Mouse (Mus musculus) heart, postnatal 36 days (tissue): ENCODE data around the gene Pycr2. TPM values are rescaled to one million over a fixed set of nuclear protein-coding genes. Genes with fewer than 3 reads are reported as not detected.
"Not testable (repeated sequence)": the region's sequence is repeated elsewhere in the genome, so short reads cannot be mapped to it uniquely, and the experiment has no call there.

Experiments used
- DNase-seq, 2 experiments: peaks; one replicate each; pipeline ENCODE4 v3.0.0; 2021 to 2022
- intact Hi-C: fragments of 180-260 bp; cut with DNase I; formaldehyde crosslinking; loops from one replicate; pipeline ENCODE4 v1.15.1; 2025
- total RNA-seq, 2 experiments: library from RNA; stranded (reverse); gene quantifications; 2 replicates each; pipeline ENCODE4 v1.2.3; 2021

Gene Pycr2
- total RNA-seq, 2 experiments from 2014 or later, result 12.5 to 15.6 TPM

DNA sequence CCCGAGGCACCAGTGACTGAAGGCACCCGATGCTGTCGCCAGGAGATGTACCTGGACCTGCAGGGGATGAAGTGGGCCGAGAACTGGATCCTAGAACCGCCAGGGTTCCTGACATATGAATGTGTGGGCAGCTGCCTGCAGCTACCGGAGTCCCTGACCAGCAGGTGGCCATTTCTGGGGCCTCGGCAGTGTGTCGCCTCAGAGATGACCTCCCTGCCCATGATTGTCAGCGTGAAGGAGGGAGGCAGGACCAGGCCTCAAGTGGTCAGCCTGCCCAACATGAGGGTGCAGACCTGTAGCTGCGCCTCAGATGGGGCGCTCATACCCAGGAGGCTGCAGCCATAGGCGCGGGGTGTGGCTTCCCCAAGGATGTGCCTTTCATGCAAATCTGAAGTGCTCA, 33.5 kb downstream of the Pycr2 start:
- DNase-seq, intact Hi-C loops: not testable (repeated sequence)

DNA sequence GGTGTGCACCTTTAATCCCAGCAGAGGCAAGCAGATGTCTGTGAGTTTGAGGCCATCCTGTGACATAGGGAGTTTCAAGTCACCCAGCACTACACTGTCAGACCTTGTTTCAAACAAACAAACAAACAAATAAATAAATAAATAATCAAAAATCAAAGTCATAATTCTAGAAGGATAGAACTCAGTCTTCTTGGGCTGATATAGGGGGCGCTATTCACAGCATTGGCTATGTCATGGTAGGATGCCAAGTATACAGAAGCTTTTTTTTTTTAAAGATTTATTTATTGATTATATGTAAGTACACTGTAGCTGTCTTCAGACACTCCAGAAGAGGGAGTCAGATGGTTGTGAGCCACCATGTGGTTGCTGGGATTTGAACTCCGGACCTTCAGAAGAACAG, 34.7 kb downstream of the Pycr2 start:
- intact Hi-C loops, DNase-seq: not testable (repeated sequence)

DNA sequence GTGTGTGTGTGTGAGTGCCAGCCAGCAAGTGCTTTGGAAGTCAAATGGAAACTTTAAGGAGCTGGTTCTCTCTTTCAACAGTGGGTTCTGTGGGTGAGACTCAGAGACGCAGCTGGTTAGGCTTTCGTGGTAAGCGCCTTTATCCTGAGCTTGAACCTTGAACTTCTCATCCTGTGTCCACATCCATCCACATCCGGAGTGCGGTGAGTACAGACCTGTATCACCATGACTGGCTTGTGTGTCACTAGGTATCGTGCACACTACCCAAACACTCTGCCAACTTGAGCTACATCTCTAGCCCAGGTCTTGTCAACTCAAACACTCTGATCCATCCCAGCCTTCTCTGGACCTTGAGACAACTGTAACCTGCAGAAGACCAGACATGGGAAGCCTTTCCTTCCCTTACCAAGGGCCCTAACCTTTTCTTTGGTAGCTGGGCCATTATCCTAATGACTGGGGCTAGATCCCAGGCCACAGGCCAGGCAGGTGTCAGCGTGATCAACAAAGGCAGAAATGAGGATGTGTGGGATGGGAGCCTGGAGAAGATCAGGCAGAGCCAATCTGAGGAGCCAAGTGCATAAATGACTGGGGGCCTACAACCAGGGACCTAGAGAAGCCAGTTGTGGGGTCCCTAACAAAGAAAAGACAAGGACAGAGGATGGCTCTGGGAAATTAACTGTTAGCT, 36.8 kb downstream of the Pycr2 start:
- intact Hi-C loops, result no loop called here
- no peak for DNase-seq

DNA sequence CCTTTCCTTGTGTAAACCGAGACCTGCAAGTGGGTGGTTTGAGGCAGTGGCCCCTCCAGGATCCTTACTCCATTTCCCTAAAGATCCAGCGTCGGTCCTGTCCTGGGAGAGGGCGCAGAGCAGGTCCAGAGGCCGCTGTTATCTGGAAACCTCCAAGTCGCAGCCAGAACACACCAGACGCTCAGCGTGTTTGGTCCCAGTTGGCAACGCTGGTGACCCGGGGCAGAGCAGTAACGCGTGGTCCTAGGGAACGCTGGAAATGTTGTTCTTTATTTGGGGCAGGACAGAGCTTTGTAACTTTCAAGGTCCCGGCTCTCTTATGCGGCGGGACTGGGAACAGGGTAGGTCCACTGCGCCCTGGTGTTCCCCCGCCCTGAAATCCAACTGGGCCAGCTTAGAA, 37.6 kb downstream of the Pycr2 start:
- intact Hi-C loops, result loop anchor here (2.0 kb wide), 1 partner anchor 33 kb away; no protein-coding TSS in a partner anchor
- peak in 1 of 2 experiments; percentile 46 for DNase-seq

DNA sequence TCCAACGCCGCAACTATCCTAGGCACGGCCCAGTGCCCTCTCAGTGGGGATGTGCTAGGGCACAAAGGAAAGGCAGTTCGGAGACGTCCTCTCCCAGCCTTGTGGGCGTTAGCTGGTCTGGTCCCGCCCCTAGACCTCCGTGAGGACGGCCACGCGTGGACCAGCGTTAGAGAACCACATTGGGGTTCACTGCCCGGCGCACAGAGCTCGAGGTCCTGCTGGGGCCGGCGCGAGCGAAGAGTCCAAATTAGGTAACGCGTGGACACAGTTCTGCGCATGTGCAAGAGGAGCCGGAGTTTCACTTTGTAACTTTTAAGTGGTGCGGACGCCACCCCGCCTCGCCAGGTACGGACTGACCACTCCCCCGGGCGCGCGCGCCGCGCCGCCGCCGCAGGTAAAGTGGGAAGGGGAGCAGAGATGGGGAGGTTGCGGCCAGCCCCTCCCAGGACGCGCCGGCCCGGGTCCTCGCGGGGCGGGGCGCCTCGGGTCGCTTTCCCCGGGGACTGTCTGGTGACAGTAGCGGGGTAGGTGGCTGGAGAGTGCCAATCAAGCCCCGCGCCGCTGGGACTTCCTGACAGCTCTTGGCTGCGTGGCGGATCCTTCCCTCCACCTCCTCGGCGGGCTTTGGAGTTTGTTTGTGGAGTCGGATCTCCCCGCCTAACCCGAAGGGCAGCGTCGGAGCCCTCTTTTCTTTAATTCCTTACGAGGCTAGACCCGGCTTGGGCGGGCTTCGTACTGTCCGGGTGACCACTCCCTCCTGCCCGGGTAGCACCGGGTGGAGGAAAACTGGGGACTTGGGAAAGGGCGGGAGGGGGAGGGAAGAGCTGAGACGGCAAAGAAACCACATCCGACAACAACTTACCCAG, 38.3 kb downstream of the Pycr2 start, which contains the start of gene Tmem63a:
Gene Tmem63a, plus strand, starts transcription at position 179 of the 866 bp plus-strand sequence.
- intact Hi-C loops, result loop anchor here (2.0 kb wide), 1 partner anchor 32 kb away; no protein-coding TSS in a partner anchor
- DNase-seq, result peak; percentile 78 to 86

DNA sequence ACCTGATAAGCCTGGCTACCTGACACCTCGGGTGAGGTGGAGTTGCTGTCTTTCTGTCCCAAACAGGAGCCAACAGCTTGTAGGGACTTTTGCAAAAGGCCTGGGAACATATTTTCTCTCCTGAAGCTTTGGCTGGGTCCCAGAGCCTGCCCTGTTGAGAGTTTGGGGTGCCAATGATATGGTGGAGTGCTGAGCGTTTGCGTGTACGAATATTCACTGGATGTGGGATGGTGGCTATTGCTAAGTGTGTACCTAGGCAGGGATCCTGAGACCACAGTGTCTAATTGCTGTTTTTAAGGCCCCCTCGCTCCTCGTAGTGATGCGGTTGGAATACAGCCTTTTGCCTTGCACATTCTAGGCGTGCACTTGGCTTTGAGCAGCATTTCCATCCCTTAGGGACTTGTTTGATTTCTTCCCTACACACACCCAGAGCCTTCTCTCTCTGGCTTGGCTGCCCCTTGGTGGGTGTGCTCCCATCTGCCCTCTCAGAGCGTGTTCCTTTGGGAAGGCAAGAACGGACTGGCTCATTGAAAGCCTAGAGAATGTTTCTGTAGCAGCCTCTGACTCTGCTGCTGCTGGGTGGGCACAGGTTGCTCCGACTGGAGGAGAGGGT, 39.0 kb downstream of the Pycr2 start:
- peak; percentile 28 to 49 for DNase-seq

DNA sequence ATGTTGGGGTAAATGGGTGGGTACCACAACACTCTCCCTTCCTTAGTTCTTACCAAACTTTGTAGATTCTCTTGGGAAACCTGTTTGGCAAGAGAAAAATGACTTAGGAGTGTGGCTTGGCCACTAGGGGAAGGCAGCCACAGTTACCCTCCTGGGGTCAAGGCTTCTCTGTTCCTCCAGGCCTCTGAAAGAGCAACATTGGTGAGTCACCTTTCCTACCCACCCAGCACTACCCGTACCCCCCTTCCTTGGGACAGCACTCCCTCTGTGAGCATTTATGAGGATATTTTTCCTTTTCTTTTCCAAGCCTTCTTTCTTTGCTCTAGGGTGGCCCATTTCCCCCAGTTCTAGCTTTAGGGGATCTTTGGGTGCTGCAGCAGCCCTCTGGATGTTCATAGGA, 39.8 kb downstream of the Pycr2 start:
- intact Hi-C loops, result loop anchor here (2.0 kb wide), 1 partner anchor 31 kb away; no protein-coding TSS in a partner anchor
- no peak for DNase-seq

More for the DNA sequence above, 39.0 kb downstream of the Pycr2 start:
- intact Hi-C loops, result loop anchor here (2.0 kb wide), 1 partner anchor 32 kb away; no protein-coding TSS in a partner anchor

DNA sequence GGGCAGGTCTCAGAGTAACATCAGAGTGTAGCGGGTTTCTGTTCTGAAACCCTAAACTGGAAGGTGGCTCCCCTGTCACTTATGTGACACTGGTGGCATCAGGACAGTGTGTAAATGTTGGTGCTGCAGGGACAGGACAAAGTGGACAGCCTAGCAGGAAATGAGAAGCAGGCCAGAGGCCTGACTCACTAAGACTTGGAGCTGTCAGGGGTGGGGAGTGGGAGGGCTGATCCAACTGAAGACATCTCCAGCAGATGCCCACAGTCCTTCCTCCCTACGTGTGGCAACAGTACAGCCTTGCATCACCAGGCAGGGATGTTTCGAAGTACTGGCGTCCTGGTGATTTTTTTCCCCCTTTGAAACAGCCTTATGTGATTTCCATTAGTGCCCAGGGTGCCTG, 40.5 kb downstream of the Pycr2 start:
- DNase-seq, result no peak
- intact Hi-C loops, result no loop called here

DNA sequence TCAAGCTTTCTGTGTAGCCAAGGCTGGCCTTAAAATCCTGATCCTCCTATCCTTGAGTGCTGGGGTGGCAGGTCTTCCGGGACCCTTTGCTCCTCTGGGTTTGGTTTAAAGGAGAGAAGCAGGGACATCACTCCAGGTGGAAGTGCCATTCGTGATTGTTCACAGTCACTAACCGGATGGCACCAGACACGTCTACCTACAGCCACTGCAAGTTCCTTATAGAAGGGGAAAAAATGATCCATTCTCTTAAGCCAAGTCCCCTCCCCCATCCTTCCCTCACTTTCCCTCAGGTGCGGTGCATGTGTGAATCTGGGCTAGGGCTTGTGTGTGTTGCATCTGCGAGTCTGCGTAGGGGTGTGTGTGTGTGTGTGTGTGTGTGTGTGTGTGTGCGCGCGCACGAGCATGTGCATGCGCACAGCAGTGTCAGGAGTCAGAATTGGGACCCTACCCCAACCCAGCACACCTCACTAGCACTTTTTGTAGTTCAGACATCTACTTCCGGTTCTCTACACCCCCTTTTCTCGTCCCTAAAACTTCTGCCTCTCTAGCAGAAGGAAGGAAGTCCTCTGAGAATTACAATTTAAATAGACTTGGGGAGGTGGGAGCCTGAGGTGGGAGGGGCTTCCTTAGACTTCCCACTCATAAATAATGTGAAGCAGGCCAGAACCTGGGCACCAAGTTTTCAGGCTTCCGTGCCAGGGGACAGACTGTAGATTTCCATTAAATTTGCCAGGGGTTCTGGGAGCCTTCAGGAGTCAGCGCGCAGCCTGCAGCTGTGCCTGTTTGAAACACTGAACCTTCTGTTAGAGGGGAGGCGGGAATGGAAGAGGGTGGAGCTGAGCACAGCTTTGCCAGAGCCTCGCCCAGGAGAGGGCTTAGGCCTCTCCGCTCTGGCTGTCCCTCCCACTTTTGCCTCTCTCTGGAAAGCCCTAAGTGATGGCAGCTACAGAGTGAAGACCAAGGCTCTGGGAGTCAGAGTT, 41.2 kb downstream of the Pycr2 start:
- intact Hi-C loops, result no loop called here

DNA sequence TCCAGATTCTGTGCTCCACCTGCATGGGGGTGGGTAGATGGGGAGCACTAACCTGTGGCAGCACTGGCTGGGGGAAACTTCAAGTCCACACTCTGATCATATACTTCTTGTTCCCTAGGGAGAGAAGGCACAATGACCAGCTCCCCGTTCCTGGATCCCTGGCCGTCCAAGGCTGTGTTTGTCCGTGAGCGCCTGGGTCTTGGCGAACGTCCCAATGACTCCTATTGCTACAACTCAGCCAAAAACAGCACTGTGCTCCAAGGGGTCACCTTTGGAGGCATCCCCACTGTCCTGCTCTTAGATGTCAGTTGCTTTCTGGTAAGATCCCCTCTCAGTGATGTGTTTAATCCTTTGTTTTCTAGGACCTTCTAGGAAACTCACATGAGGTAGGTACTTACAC, 42.4 kb downstream of the Pycr2 start:
- intact Hi-C loops, result no loop called here

More for the DNA sequence above, 41.2 kb downstream of the Pycr2 start:
- peak; percentile 46 to 61 for DNase-seq

DNA sequence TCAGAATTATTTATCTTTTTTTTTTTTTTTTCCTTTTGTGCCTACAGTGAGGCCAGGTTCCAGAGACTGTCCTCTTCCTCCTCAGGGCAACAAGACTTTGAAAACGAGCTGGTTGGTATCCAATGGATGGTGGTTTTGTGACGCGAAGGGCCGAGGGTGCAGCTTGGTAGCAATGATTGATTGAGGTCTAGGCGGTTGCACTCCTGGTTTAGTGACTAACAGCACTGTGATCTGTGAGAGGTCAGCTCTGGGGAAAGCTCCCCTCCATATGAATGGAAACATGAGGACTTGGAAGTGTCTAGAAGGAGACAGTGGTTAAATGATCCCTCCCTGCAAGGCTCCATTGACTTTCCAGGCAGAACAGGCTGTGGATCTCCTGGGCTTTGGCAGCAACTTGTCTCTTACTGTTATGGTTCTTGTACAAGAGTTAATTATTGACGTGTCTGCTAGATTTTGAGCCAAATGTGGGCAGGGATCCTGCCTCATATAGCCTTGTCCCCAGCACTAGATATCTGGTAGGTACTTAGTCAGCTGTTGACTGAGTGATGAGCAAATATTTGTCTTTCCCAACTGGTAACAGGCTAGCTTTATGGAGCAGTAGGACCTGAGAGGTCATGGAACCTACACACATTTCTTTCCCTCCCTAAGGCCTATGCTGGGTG, 48.1 kb downstream of the Pycr2 start:
- intact Hi-C loops, result no loop called here
- DNase-seq, result no peak

More for the DNA sequence above, 42.4 kb downstream of the Pycr2 start:
- no peak for DNase-seq

DNA sequence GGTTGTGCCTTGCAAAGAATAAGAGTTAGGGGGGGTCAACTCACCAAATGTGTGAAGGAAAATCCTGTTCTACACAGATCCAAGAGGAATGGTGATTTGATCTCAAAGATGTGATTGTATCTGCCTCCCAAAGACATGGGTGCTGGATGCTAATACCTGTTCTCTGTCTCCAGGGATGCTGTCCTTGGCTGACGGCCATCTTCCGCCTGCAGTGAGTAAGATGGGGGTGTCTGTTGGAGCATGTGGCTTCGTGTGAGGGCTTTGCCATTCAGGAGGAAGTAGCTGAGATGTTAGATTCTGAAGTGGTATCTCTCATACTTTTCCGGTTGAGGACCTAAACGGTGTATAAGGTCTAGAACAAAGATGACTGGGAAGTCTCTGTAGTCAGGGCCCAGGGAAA, 48.7 kb downstream of the Pycr2 start:
- intact Hi-C loops, result no loop called here
- DNase-seq, result no peak

DNA sequence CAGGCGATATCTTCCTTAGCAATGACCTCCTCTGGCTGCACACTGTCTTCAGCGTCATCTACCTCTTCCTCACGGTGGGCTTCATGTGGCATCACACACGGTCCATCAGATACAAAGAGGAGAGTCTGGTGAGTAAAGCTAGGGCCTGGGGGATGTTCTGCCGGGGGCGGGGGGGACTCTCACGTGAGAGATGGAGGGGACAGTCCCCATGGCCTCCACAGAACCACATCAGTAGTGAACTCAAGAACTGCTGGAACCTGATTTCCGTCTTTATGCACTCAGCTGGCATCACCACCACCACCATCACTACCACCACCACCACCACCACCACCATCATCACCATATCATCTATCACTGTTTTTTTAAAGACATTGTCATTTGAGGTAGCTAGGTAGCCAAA, 52.3 kb downstream of the Pycr2 start:
- DNase-seq, result no peak
- intact Hi-C loops, result no loop called here

DNA sequence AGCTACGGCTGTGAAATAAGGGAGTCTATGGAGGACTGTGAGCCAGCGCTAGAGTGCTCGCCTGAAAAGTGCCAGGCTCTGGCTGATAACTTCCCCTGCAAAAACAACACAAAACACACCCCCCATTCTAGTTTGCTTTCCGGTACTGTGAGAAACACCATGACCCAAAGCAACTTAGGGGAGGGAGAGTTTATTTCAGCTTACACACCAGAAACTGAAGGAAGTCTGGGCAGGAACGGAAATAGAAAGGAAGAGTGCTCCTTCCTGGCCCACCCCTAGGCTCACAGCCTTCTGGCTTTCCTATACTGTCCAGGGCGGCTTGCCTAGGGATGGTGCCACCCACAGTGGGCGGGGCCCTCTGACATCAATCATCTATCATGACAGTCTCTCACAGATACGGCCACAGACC, 52.9 kb downstream of the Pycr2 start:
- DNase-seq, result peak in 1 of 2 experiments; percentile 34
- intact Hi-C loops, result no loop called here

Other genes starting within 250 kb of the Pycr2 start
- not detected for gene Mixl1, start 207.3 kb upstream of the Pycr2 start, total RNA-seq
- gene Acbd3, start 178.2 kb upstream of the Pycr2 start, total RNA-seq, result 10 to 100 TPM; 22.5 to 23.4 TPM
- gene H3f3a, start 90.3 kb upstream of the Pycr2 start, total RNA-seq, result 100 to 1,000 TPM; 457 to 506 TPM
- 10 to 100 TPM; 10.3 to 14.2 TPM for gene Sde2, start 53.2 kb upstream of the Pycr2 start, total RNA-seq
- gene Lefty2, start 11.2 kb upstream of the Pycr2 start, total RNA-seq, result not detected
- gene Lefty1, start 30.7 kb downstream of the Pycr2 start, total RNA-seq, result 1 to 10 TPM in 1 of 2 experiments, under 1 TPM in 1; 0.95 to 1.0 TPM
- gene Tmem63a, start 38.1 kb downstream of the Pycr2 start, total RNA-seq, result 10 to 100 TPM; 13.8 to 13.9 TPM
- gene Ephx1, start 116.6 kb downstream of the Pycr2 start, total RNA-seq, result 10 to 100 TPM; 35.4 to 41.5 TPM
- not detected for gene 9130409I23Rik, start 146.9 kb downstream of the Pycr2 start, total RNA-seq
- gene Nvl, start 239.9 kb downstream of the Pycr2 start, total RNA-seq, result 1 to 10 TPM; 8.2 to 8.4 TPM
- gene Cnih4, start 240.4 kb downstream of the Pycr2 start, total RNA-seq, result 10 to 100 TPM; 40.7 to 42.7 TPM